Mouse (Mus musculus) brain, embryonic 14.5 days (tissue): ENCODE results near the gene Oas1a.

Experiments used
- CTCF ChIP-seq: fragments of 200-500 bp; IDR thresholded peaks from 2 replicates; pipeline ENCODE4 v1.5.1; 2012; ENCODE audit warnings: inconsistent platforms, mild to moderate bottlenecking, moderate library complexity, borderline replicate concordance; ENCODE audit not compliant: insufficient read depth, insufficient read length; ENCODE audit errors: extremely low read depth
- POLR2A ChIP-seq: fragments of 200-500 bp; IDR thresholded peaks from 2 replicates; pipeline ENCODE4 v1.6.1; 2012; ENCODE audit warnings: mild to moderate bottlenecking, inconsistent platforms, borderline replicate concordance; ENCODE audit not compliant: poor library complexity, insufficient read depth, insufficient read length, severe bottlenecking; ENCODE audit errors: extremely low read depth

GRCm38 (mm10) chr5:120849601-120850136 is 57.7 kb downstream of the Oas1a start:
- TF ChIP-seq POLR2A, result no peak
- peak; percentile 67; the same call in 1 of the 2 replicates for TF ChIP-seq CTCF
